Mouse (Mus musculus) stomach, postnatal 0 days (tissue): Measurements from ENCODE around the gene Cfap46.

Experiments
- CTCF ChIP-seq: IDR thresholded peaks from 2 replicates; pipeline ENCODE4 v1.5.1; 2016; ENCODE audit warnings: antibody characterized with exemption, low read depth, mild to moderate bottlenecking, moderate library complexity
- EP300 ChIP-seq: optimal IDR thresholded peaks from 2 replicates; pipeline ENCODE3; 2016; ENCODE audit warnings: antibody characterized with exemption

GRCm38 (mm10) chr7:139579261-139579905, 104.2 kb downstream of the Cfap46 start:
- no peak for TF ChIP-seq CTCF
- TF ChIP-seq EP300 = no peak
